Mouse (Mus musculus) c-Kit-positive CD71-positive TER-119-positive erythroid progenitor cells, embryonic 14.5 days (primary cell): ENCODE measurements around the gene Clint1.

ENCODE experiments used
- DNase-seq: peaks from one replicate; pipeline ENCODE4 v3.0.0-alpha.2; 2013; ENCODE audit warnings: low spot score

The Clint1 gene

DNA sequence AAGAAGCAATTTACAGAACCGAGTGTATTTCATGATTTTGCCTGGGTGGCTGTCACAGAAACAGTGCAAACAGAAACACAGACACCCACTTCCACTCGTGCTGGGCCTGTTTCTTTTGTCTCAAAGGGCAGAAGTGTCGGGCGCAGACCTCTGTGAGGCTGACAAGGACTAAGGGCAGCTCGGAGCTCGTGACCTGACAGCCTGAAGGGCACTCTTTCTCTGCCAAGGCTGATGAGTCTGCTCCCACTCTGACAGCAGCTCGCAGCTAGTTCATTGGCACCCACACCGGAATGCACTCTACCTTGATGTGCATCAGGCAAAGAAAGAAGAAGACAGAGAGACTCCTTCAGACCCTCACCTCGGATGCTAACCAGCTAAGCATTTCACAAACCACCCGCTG is 77.7 kb downstream of the Clint1 start:
- no peak for DNase-seq

- no peak for DNase-seq
These were observed 80.9 kb downstream of the Clint1 start for GRCm38 (mm10) chr11:45932771-45933170.

- no peak for DNase-seq
These were observed 85.6 kb downstream of the Clint1 start for GRCm38 (mm10) chr11:45937478-45937877.

DNA sequence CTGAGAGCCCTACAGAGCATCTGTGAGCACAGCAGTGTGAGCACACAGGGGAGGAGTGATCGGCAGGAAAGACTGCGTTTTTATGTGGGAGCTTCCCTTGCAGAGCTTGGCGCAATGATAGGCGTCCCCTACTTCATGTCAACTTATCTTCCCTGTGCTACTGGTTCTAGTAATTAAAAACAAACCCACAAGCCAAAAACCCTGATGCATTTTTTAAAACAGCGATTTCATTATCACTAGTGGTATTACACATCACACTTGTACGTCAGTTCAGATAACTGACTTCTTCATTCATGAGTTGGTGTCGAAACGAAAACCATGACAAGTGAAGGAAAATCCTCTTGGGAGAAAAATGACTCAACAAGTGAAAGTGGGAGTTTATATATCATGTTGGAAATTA is 87.1 kb downstream of the Clint1 start:
- DNase-seq = no peak

GRCm38 (mm10) chr11:45942281-45942680 is 90.4 kb downstream of the Clint1 start:
- no peak for DNase-seq

GRCm38 (mm10) chr11:45943108-45943705 is 91.4 kb downstream of the Clint1 start:
- no peak for DNase-seq

GRCm38 (mm10) chr11:45943891-45944642 is 92.2 kb downstream of the Clint1 start:
- DNase-seq = peak; percentile 26

GRCm38 (mm10) chr11:45944643-45945156 is 92.8 kb downstream of the Clint1 start, which contains the start of gene Lsm11:
Lsm11 (minus strand) TSS chr11:45944935.
- peak; percentile 93 for DNase-seq

DNA sequence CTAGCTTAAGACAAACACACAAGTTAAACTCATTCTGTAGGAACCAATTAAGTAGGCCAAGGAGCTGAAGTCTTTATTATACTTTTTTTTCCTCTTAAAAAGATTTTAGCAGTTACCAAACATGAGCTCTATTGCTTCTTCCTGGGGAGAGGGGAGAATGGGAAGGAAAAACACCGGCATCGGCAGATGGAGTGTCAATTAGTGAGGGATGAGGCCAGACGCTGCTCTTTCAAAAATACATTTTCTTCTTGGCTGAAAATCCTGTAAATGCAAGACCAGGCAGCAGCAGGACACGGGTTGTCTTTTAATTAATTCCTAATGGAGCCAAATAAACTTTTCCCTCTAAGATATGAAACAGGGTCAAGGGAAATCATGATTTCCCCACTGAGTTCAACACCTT is 94.9 kb downstream of the Clint1 start:
- DNase-seq = no peak

- no peak for DNase-seq
These were observed 95.6 kb downstream of the Clint1 start for GRCm38 (mm10) chr11:45947491-45947890.

DNA sequence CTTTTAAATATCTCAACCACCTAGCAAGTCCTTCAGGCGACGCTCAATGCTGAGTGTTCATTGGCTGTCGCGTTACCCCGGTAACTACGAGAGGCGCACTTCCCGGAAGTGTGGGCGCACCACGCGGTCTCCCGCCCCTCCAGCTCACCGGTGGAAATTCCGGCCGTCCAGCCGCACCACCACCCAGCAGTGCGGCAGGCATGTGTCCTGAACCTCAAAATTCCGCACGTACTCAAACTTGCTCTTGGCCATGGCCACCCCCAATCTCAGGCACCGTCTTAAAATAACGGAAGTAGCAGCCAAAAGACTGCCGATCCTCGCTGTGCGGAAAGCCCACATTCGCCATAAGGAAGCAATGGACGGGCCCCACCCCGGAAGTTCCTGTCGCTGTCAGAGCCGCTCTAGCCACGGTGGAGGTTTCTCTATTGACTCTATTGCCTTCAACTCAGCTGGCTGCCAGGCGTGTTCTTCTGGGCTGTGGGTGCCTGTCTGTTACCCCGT is 103.3 kb downstream of the Clint1 start, which contains the start of gene Thg1l:
Gene Thg1l (minus strand): TSS at position 368 of the 501 bp plus-strand sequence.
- peak; percentile 95 for DNase-seq

DNA sequence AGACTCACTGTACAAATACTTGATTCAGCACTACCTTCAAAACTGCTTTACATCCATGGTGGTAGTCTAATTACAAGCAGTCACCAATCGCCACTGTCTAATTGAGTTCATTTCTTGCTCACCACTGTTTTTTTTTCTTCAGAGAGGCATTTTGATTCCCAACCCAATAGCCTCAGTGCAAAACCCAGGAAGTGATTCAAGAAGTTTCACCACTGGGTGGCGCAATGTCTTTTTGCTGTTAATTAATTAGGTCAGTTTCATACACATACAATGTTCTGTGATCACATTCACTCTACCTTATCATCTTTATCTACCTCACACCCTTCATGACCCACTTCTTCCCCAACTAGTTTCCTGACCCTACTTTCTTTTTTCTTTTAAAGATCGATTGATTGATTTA is 107.7 kb downstream of the Clint1 start:
- DNase-seq = peak; percentile 36

DNA sequence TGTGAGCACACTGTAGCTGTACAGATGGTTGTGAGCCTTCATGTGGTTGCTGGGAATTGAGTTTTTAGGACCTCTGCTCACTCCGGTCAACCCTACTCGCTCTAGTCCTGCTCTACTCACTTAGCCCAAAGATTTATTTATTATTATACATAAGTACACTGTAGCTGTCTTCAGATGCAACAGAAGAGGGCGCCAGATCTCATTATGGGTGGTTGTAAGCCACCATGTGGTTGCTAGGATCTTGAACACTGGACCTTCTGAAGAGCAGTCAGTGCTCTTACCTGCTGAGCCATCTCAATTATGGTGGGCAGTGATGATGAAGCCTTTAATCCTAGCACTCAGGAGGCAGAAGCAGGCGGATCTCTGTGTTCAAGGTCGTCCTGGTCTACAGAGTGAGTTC is 108.2 kb downstream of the Clint1 start:
- peak; percentile 13 for DNase-seq
